Mouse (Mus musculus) liver, adult 2 months (tissue): ENCODE results near the gene Ampd3.

Experiments
- CTCF ChIP-seq: fragments of 200-500 bp; IDR thresholded peaks from 2 replicates; pipeline ENCODE4 v1.5.1; 2011; ENCODE audit warnings: low read depth, low read length, control low read depth
- POLR2A ChIP-seq: fragments of 200-500 bp; IDR thresholded peaks from 2 replicates; pipeline ENCODE4 v1.6.1; 2011; ENCODE audit warnings: low read length, control low read depth; ENCODE audit not compliant: insufficient read depth; ENCODE audit errors: extremely low read depth

- TF ChIP-seq CTCF (no peak), POLR2A (no peak)
These were observed 41.9 kb downstream of the Ampd3 start for GRCm38 (mm10) chr7:110809585-110810557.
